ENCODE assay signal across 13 mouse cellular contexts in genomic region chr11:29607465-29607990, GRCm38 (mm10).
"Had no signal": no experiment of that assay in that cellular context is flagged by ENCODE, and none has a peak within 500 bp of the region (broad histone marks: within the 10 kb centered on the region; RNA-seq: fewer than 3 reads in every experiment).

No protein-coding gene starts in this region.

- H3K36me3 ChIP-seq: limb, embryonic 15.5 days; midbrain, embryonic 12.5 days; neural tube, embryonic 13.5 days had no signal

- H3K9ac ChIP-seq: limb, embryonic 15.5 days; midbrain, embryonic 12.5 days; neural tube, embryonic 13.5 days had no signal

- H3K4me2 ChIP-seq: limb, embryonic 15.5 days; midbrain, embryonic 12.5 days; neural tube, embryonic 13.5 days had no signal

- H3K4me1 ChIP-seq: limb, embryonic 15.5 days; midbrain, embryonic 12.5 days; neural tube, embryonic 13.5 days had no signal

- DNase-seq: kidney, adult 8-10 months; kidney, postnatal 25 days; layer of hippocampus, postnatal 36 days; lung, adult 18-20 months; retina, postnatal 1 day; right cerebral cortex, postnatal 4 days; spleen, adult 18-20 months; thymus, adult 18-20 months; thymus, postnatal 14 days had no signal

- H3K4me3 ChIP-seq: limb, embryonic 15.5 days; midbrain, embryonic 12.5 days; neural tube, embryonic 13.5 days had no signal

- H3K27me3 ChIP-seq: limb, embryonic 15.5 days; midbrain, embryonic 12.5 days; neural tube, embryonic 13.5 days had no signal

- ATAC-seq: midbrain, embryonic 16.5 days had no signal

- H3K27ac ChIP-seq: limb, embryonic 15.5 days; midbrain, embryonic 12.5 days; neural tube, embryonic 13.5 days had no signal

- H3K9me3 ChIP-seq: limb, embryonic 15.5 days; midbrain, embryonic 12.5 days; neural tube, embryonic 13.5 days had no signal
